Mouse (Mus musculus): Measurements from ENCODE around the gene Usp43.

- TF ChIP-seq CTCF (IDR thresholded peaks at IDR 0.05; ENCODE audit: low read depth) = peak; percentile 34
- no peak for TF ChIP-seq EP300 (IDR thresholded peaks at IDR 0.05; ENCODE audit: low read depth)
Measured at GRCm38 (mm10) chr11:67922755-67923125, 787 bp upstream of the Usp43 start.

Measured in heart, postnatal 0 days (tissue).